Mouse (Mus musculus) left cerebral cortex, postnatal 4 days (tissue): ENCODE data around the gene Cubn. TPM values are rescaled to one million over a fixed set of nuclear protein-coding genes. Genes with fewer than 3 reads are reported as not detected.

Experiments used
- DNase-seq: peaks from one replicate; pipeline ENCODE4 v3.0.0-alpha.2; 2022
- intact Hi-C: fragments of 180-260 bp; cut with DNase I; formaldehyde crosslinking; loops from one replicate; pipeline ENCODE4 v1.15.1; 2025
- total RNA-seq, 2 experiments: library from RNA; stranded (reverse); gene quantifications; 2 replicates each; pipeline ENCODE4 v1.2.3; 2021

Cubn gene
- total RNA-seq = under 1 TPM; 0.54 to 0.62 TPM

DNA sequence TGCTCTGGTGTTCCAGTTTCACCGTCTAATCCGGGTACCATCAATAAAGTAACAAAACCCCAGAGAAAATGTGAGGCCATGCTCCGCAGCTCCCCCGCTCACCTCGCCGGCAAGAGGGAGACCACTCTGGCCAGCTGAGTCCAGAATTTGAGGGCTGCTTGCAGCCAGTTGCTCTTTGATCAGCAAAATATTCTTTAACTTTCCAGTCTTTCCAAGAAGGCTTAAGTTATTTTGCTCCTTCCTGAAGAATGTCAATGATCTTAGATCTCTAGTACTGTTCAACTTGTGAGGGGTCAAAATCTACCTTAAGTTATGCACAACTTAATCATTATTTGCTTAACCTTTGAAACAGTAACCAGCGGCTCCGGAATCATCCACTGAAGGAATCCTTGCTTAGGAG, at the start of gene Cubn:
Cubn (minus strand) TSS at position 80 of the 400 bp plus-strand sequence.
- intact Hi-C loops = no loop called here
- DNase-seq = no peak

DNA sequence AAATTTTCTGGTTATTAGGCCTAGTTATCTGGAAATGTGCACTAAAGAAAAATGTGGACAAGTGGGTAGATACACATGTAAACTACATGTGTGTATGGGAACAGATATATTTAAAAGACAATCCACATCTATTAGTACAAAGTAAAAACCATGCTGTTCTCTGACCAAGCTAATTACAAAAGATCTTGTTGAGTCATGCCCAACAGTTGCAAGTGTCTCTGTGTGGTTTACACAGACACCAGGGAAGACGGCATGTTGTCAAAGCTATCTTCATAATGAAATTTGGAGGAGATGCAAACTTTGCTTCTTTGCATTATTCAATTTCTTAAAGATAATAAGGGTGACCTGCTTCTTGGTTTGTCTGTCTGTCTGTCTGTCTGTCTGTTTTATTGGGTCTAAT, 48.2 kb upstream of the Cubn start:
- no peak for DNase-seq
- intact Hi-C loops = no loop called here

DNA sequence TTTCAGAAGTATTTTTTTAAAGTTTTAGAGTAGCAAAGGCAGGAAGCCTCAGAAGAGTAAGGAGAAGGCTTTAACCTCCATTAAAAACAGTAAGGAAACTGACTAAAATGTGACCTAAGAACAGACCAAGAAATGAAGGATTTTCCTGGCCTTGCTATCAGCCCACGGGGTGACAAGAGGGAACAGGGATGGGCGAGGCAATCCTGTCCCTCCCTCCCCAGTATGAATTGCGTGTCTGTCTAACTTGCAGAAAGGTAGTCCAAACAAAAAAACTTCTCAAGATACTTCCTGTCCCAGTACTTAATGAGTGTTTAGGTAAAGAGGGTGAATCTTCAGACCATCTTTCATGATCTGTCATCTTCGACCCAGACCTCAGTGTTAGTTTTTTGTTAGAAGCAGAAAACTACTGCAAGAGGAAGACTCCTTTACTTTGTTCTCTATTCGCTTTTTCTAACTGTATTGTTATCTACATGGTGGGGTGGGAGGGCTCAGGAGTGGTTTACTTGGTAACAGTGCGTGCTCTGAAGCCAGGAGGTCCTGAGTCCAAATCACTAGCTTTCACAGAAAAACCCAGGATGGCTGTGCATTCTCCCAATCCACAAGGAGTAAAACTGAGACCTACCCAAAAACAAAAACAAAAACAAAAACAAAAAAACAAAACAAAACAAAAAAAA, 47.2 kb upstream of the Cubn start:
- intact Hi-C loops = no loop called here
- no peak for DNase-seq

DNA sequence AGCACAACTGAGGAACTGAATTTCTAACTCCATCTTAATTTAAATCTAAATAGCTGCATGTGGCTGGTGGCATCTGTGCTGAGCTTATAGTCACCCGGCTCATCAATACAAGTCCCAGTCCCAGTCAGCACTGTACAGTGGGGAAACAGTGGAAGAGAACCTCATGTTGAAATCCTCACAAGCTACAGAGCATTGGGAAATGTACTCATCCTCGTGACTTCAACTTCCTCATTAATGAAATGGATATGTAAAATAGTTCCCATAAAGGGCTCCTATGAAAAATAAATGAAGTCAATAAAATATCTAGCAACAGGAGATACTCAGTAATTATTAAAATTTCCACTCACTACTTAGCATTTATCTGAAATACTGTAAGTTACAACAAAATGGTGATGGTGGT, 46.6 kb upstream of the Cubn start:
- DNase-seq = no peak
- intact Hi-C loops = no loop called here

DNA sequence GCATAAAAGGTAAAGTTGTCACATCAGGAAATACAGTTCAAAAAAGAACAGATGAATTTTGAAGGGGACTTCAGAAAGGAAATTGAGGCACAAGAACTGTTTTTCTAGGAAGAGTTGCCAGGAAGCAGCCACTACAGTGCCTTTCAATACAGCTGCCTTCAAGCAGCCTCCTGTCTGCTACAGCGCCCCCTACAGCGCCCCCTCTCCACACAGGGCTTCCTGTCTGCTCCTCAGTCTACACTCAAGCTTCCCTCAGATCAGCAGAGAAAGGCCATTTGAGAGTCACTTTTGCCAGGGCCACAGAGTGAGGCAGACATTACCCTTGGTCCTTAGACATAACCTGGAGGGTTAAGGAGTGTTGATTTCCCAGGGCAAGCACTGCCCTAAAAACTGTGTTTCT, 46.1 kb upstream of the Cubn start:
- DNase-seq = no peak
- intact Hi-C loops = no loop called here

DNA sequence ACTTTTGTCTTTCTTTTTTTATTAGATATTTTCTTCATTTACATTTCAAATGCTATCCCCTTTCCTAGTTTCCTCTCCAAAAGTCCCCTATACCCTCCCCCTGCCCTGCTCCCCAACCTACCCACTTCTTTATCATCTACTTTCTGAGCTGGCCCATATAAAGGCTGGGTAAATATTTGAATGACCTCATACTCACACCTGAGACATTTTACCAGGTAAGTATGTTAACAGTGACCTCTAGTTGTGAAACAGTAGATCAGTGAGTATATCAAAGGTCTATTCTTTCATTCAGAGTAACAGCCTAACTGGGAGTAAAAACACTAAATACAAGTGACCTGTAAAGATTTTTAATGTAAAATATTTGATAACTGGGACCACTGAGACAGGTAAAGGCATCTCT, 45.1 kb upstream of the Cubn start:
- intact Hi-C loops = no loop called here
- no peak for DNase-seq

- no peak for DNase-seq
- intact Hi-C loops = no loop called here
Measured at GRCm38 (mm10) chr2:13530639-13531038, 39.0 kb upstream of the Cubn start.

DNA sequence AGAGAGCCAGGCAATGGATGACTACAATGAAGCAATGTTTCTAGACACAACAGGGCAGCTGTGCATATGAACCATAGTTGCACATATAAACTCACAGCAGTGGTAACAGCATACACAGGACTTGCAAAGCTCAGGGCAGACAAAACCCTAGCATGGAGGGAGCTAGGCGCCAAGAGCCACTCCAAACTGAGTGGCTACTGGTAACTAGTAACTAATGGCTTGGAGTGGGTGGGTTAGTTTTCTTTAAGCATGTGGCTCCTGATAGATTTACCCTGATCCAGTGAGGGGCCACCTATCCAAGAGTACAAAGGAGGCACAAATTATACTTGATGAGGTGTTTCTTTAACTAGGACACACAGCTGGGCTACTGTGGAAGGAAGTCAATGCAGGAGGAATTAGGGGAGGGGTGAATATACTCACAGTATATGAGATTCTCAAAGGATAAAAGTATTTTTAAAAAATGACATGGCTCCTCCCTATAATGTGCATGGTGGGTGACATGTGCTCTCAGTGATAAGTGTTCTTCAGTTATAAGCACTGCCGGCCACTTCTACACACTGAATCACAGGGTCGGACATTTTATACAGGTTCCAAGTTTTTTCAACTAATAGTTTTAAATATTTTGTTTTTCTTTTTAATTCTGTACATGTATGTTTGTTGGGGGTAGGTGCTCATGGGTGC, 37.8 kb upstream of the Cubn start:
- DNase-seq = no peak
- intact Hi-C loops = no loop called here

DNA sequence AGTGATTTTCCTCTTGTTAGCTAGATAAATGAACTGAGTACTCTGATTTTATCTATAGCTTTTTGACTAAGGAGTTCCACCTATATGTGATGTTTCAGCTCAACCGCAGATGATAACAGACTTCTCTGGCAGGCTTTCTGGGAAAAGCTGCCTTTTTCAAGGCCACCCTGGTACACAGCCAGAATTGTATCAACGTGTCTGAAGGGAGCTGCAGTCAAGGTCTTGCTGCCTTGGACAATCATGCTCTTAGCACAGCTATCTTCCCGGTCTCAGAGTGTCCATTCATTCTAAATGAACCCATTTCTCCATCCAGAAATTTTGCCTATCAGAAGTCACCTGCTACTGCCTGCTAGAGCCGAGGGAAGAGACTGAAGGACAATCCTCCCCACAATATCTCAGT, 35.9 kb upstream of the Cubn start:
- intact Hi-C loops = no loop called here

GRCm38 (mm10) chr2:13527125-13527524, 35.5 kb upstream of the Cubn start:
- intact Hi-C loops = no loop called here
- DNase-seq = no peak

More for the DNA sequence above, 35.9 kb upstream of the Cubn start:
- no peak for DNase-seq

- no peak for DNase-seq
- intact Hi-C loops = no loop called here
Measured at GRCm38 (mm10) chr2:13526205-13526604, 34.6 kb upstream of the Cubn start.

GRCm38 (mm10) chr2:13523540-13524456, 32.2 kb upstream of the Cubn start:
- no peak for DNase-seq
- intact Hi-C loops = no loop called here

DNA sequence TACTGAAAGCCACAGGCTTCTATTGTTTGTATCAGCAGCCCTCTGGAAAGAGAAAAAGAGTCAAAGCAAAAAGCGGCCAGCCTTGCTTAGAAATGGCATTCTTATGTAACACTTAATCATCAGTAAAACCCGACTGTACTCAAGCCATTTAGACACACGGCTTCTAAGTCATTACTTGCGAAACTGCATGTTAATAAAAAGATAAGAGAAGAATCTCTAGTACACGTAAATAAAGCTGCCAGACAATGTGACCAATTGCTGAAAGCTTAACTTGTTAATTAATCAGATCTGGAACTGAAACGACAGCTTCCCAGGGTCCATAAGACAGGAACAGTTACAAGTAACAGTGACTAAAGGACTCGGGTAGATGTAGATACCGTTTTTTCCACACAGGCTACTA, 30.5 kb upstream of the Cubn start:
- intact Hi-C loops = no loop called here
- no peak for DNase-seq

DNA sequence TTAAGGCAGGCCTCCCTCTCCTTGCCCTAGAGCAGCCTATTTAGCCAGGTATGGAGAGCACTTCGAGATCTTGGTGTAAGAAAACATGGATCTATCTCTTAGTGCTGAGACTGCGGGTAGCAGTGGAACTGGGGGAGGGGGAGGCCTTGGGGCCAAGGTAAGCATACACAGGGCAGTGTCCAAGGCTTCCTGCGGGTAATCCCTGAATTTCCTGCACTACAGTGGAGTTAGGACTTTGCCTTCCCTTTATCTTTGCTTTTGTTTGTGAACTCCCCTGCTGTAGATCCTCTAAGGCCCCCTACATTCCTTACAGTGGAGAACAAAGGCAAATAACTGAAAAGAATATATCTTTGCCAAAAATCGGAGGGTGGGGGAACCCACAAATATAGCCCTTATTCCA, 23.3 kb upstream of the Cubn start:
- intact Hi-C loops = no loop called here
- no peak for DNase-seq

- intact Hi-C loops = no loop called here
Measured at GRCm38 (mm10) chr2:13502717-13503116, 11.1 kb upstream of the Cubn start.

DNA sequence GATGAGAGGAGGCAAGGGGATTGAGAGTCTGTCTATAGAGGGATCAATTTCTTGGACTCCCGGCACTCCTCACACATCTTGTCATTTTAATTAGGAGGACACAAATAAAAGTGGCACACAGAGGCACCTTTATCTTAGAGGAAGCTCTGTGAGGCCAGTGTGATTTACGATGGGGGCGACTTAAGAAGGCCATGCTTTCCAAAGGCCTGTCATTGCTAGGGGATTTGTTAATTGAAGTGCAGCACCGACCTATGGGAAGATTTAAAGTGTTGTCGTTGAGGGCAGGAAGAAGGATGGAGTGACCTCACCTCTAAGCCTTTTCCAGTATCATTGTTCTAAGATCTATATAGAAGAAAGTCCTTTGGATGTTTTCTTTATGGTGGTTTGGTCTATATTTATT, 9.9 kb upstream of the Cubn start:
- intact Hi-C loops = no loop called here

More at GRCm38 (mm10) chr2:13502717-13503116, 11.1 kb upstream of the Cubn start:
- no peak for DNase-seq

GRCm38 (mm10) chr2:13500298-13500999, 8.8 kb upstream of the Cubn start:
- intact Hi-C loops = no loop called here
- no peak for DNase-seq

More for the DNA sequence above, 9.9 kb upstream of the Cubn start:
- no peak for DNase-seq

DNA sequence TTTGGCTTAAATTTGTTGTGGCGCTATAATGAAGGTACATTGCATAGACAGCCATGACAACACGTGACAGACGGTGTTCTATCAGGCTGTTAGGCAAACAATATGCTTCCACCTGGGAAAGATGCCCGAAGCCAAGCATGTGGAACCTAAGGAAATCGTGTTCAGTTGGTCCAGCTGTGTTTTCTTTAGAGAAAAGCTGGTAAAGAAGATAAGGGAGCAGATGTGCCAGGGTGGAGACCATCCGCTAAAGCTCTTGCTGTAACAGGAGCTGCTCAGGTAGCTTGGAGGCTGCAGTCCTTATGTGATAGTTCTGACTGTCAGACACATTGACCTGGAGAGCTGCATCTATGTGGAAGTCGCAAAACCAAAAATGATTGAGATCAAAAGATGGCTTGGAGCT, 7.6 kb upstream of the Cubn start:
- intact Hi-C loops = no loop called here
- no peak for DNase-seq

DNA sequence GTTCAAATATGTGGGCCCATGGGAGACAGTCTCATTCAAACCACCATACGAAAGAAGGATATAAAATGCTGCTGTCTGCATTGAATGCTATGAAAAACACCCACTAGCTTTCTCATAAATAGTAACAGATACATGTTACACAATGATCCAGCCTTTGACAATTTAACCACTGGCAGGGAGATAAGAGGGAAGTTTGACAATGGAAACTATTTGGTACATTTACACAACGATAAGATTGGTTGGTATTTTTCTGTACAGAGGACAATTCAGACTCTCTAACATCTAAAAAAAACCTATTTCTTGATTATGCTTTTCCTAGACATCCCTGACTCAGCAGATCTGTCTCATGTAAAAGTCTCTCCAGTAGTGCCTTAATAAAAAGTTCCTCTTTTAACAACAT, 4.5 kb upstream of the Cubn start:
- intact Hi-C loops = no loop called here

GRCm38 (mm10) chr2:13492927-13493326, 1.3 kb upstream of the Cubn start:
- intact Hi-C loops = no loop called here

More for the DNA sequence above, 4.5 kb upstream of the Cubn start:
- no peak for DNase-seq

DNA sequence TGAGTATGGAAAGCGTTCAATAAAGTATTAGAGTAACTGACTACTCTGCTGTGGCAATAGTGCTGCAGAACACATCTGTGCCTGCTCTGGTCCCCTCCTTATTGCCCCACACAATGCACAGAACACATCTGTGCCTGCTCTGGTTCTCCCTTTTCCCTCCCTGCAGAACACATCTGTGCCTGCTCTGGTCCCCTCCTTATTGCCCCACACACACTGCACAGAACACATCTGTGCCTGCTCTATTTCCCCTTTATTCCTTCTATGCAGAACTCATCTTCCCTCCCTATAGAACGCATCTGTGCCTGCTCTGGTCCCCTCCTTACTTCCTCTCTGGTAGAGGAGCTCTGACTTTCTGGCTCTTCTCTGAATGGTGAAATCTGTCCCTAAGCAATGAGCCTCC, 1.1 kb downstream of the Cubn start:
- DNase-seq = no peak
- intact Hi-C loops = no loop called here

More at GRCm38 (mm10) chr2:13492927-13493326, 1.3 kb upstream of the Cubn start:
- DNase-seq = no peak
